Mouse (Mus musculus) effector memory CD4-positive, alpha-beta T cell, adult 5 months (primary cell): ENCODE measurements around the gene H2al1g. TPM values are rescaled to one million over a fixed set of nuclear protein-coding genes. Genes with fewer than 3 reads are reported as not detected.

Experiments
- polyA plus RNA-seq: library from polyadenylated mRNA; unstranded; fragments of 100-300 nt; shearing (Covaris generic); gene quantifications from one replicate; pipeline ENCODE4 v1.2.1, GENCODE M21; 2017

H2al1g gene
- polyA plus RNA-seq, result not detected

GRCm38 (mm10) chrX:11317956-11318355, at the start of gene H2al1g:
Gene H2al1g, plus strand, starts transcription at chrX:11318256.

GRCm38 (mm10) chrX:11298957-11299356, 19.1 kb upstream of the H2al1g start, which contains the start of gene H2al1a:
Gene H2al1a, plus strand, starts transcription at chrX:11299257.

GRCm38 (mm10) chrX:11302132-11302531, 15.9 kb upstream of the H2al1g start, which contains the start of gene H2al1b:
Gene H2al1b, plus strand, starts transcription at chrX:11302432.

GRCm38 (mm10) chrX:11305355-11305754, 12.7 kb upstream of the H2al1g start, which contains the start of gene H2al1c:
Gene H2al1c, plus strand, starts transcription at chrX:11305655.

GRCm38 (mm10) chrX:11308524-11308923, 9.5 kb upstream of the H2al1g start, which contains the start of gene H2al1d:
Gene H2al1d, plus strand, starts transcription at chrX:11308824.

GRCm38 (mm10) chrX:11311634-11312033, 6.4 kb upstream of the H2al1g start, which contains the start of gene H2al1e:
Gene H2al1e, plus strand, starts transcription at chrX:11311934.

GRCm38 (mm10) chrX:11314858-11315257, 3.2 kb upstream of the H2al1g start, which contains the start of gene H2al1f:
Gene H2al1f, plus strand, starts transcription at chrX:11315158.

GRCm38 (mm10) chrX:11321192-11321591, 3.1 kb downstream of the H2al1g start, which contains the start of gene H2al1h:
Gene H2al1h, plus strand, starts transcription at chrX:11321492.

GRCm38 (mm10) chrX:11324359-11324758, 6.3 kb downstream of the H2al1g start, which contains the start of gene H2al1i:
Gene H2al1i, plus strand, starts transcription at chrX:11324659.

GRCm38 (mm10) chrX:11327522-11327921, 9.5 kb downstream of the H2al1g start, which contains the start of gene H2al1j:
Gene H2al1j, plus strand, starts transcription at chrX:11327822.

Other genes starting within 250 kb of the H2al1g start
- gene H2al1a, start 19.0 kb upstream of the H2al1g start, polyA plus RNA-seq, result not detected
- not detected for gene H2al1b, start 15.8 kb upstream of the H2al1g start, polyA plus RNA-seq
- gene H2al1c, start 12.6 kb upstream of the H2al1g start, polyA plus RNA-seq, result not detected
- gene H2al1d, start 9.4 kb upstream of the H2al1g start, polyA plus RNA-seq, result not detected
- gene H2al1e, start 6.3 kb upstream of the H2al1g start, polyA plus RNA-seq, result not detected
- not detected for gene H2al1f, start 3.1 kb upstream of the H2al1g start, polyA plus RNA-seq
- gene H2al1h, start 3.2 kb downstream of the H2al1g start, polyA plus RNA-seq, result not detected
- not detected for gene H2al1i, start 6.4 kb downstream of the H2al1g start, polyA plus RNA-seq
- not detected for gene H2al1j, start 9.6 kb downstream of the H2al1g start, polyA plus RNA-seq